Mouse (Mus musculus) midbrain, embryonic 10.5 days (tissue): ENCODE measurements at regions not wholly inside any gene's neighbourhood (a gene's known extent, or its start where the extent isn't known, plus 50 kb on each side); places are given as distances from the start of the nearest gene placed in this dataset.

Experiments
- DNase-seq: peaks from one replicate; pipeline ENCODE4 v3.0.0-alpha.2; 2017; ENCODE audit warnings: low spot score
- H3K27ac ChIP-seq: fragments of 300-500 bp; sonication (generic); replicated peaks from 2 replicates; pipeline ENCODE4 v1.5.1; 2016; ENCODE audit warnings: mild to moderate bottlenecking
- H3K27me3 ChIP-seq: fragments of 300-500 bp; sonication (generic); 2 replicates; pipeline ENCODE4 v1.6.1; 2016; ENCODE audit warnings: low read depth, mild to moderate bottlenecking; ENCODE audit not compliant: poor library complexity, severe bottlenecking
- H3K36me3 ChIP-seq: fragments of 300-500 bp; sonication (generic); 2 replicates; pipeline ENCODE4 v1.6.1; 2016; ENCODE audit warnings: mild to moderate bottlenecking, moderate library complexity
- H3K4me1 ChIP-seq: fragments of 300-500 bp; sonication (generic); 2 replicates; pipeline ENCODE4 v1.6.1; 2016
- H3K4me3 ChIP-seq: fragments of 300-500 bp; sonication (generic); 2 replicates; pipeline ENCODE4 v1.5.1; 2016; ENCODE audit warnings: mild to moderate bottlenecking, moderate library complexity
- H3K9me3 ChIP-seq: fragments of 300-500 bp; sonication (generic); replicated peaks from 2 replicates; pipeline ENCODE4 v1.6.1; 2016; ENCODE audit warnings: mild to moderate bottlenecking
- WGBS: fragments of 180-500 bp; shearing (Covaris S2); methylation state at CpG from one replicate; pipeline ENCODE4 v1.1.7; 2016; 5-methylcytosine and 5-hydroxymethylcytosine counted together

DNA sequence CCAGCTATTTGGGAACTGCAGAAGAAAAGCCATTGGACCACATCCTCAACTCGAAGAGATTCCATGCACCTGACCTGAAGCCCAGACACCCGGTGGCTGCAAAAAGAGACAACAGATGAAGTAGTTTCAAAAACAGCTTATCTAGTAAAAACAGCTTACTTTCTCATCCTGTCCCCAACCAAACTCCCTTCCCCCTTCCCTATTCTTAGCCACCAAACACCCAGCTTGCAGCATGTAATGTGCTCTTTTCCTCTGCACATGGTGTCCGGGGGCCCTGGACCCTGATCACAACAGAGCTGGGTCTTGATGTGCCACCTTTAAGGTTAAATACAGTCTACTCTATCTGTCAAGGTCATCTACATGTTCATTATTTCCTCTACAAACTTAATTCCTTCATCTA is 199.7 kb upstream of the Zc3h12c start:
- no peak overlapping the region for H3K4me3 ChIP-seq
- no peak for DNase-seq
- no peaks in the 10 kb centered on the region for H3K27me3 ChIP-seq
- WGBS: 78% methylated on average over 3 of the region's 3 CpGs
- no peak overlapping the region for H3K27ac ChIP-seq
- no peaks in the 10 kb centered on the region for H3K36me3 ChIP-seq
- no peaks in the 10 kb centered on the region for H3K9me3 ChIP-seq
- no peaks in the 10 kb centered on the region for H3K4me1 ChIP-seq

DNA sequence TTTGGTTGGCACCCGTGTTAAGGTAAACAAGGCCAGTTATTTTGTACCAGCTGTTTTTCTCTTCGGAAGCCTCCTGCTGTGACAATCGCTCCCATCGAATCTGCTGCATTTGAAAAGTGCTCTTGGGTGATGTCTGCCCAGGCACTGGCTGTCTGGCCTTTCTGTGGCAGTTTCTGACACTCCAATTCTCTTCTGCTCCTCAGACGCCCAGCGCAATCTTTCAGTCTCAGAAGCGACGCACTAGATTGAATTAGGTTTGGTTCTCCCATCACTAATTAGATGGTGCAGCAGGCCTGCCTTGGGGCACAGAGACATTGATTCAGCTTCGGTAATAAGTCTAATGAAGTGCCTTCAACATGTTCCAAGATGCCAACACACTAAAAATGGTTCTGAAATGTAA is 197.7 kb upstream of the Zc3h12c start:
- no peaks in the 10 kb centered on the region for H3K36me3 ChIP-seq
- H3K9me3 ChIP-seq: no peaks in the 10 kb centered on the region
- 65% methylated on average over 9 of the region's 9 CpGs for WGBS
- no peak overlapping the region for H3K4me3 ChIP-seq
- no peaks in the 10 kb centered on the region for H3K27me3 ChIP-seq
- H3K27ac ChIP-seq: no peak overlapping the region
- H3K4me1 ChIP-seq: no peaks in the 10 kb centered on the region
- DNase-seq: no peak

DNA sequence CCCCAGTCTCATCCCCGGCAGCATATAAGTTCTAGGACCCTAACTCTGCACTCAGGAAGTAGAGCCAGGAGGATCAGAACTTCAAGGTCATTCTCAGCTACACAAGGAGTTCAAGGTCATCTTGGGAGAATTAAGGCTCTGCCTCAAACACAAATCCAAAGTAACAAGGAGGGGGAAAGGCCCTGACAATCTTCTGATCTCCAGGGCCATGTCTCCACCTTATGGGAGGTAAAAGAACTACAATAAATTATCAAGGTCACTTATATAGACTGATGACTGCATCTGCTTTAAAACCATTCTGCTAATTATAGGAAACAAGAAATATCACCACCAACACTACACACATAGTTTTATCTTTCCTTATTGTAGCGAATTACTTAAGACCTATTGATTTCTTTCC is 193.2 kb upstream of the Zc3h12c start:
- Histone ChIP-seq H3K4me1 (no peaks in the 10 kb centered on the region), H3K27me3 (no peaks in the 10 kb centered on the region), H3K4me3 (no peak overlapping the region), H3K27ac (no peak overlapping the region), H3K36me3 (no peaks in the 10 kb centered on the region), H3K9me3 (no peaks in the 10 kb centered on the region)
- DNase-seq: no peak
- 77% methylated on average over 2 of the region's 2 CpGs for WGBS

DNA sequence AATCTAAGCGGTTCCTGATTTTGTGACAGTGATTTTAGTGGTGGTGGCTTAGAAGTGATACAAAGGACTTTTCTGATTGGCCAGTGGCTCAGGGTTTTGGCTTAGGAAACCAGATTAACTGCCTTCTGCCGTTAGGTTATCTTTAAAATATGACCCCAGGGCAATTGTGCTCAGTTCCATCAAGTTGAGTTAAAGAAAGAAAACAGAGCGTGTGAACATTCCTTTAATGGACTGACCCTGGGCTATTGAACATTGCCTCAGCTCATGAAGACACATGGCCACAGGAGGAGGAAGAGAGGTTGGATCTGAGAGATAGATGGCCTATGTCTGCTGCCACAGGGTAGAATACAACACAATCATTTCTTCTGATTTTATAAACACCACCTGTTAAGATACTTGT is 191.0 kb upstream of the Zc3h12c start:
- Histone ChIP-seq H3K27ac (no peak overlapping the region), H3K4me1 (no peaks in the 10 kb centered on the region), H3K4me3 (no peak overlapping the region), H3K27me3 (no peaks in the 10 kb centered on the region), H3K36me3 (no peaks in the 10 kb centered on the region), H3K9me3 (no peaks in the 10 kb centered on the region)
- no peak for DNase-seq
- WGBS: 78% methylated on average over 3 of the region's 3 CpGs

DNA sequence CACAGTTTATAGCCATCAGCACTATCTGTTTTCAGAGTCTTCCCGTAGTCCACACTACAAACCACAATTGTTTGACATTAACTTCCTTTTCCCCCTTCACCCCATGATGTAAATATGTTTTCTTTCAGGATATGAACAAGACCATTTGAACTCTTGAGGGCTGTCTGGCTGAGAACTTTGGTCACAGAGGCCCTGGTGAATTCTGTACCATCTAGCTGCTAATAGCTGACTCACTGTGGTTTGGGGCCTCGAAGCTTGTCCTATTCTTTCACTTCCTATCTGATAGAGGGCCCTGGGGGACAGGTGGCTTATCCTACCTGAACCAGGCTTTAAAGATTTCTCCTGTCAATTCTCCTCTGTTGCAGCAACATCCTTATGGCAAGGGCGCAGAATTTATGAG is 188.2 kb upstream of the Zc3h12c start:
- H3K4me3 ChIP-seq: no peak overlapping the region
- no peaks in the 10 kb centered on the region for H3K36me3 ChIP-seq
- no peak overlapping the region for H3K27ac ChIP-seq
- no peaks in the 10 kb centered on the region for H3K4me1 ChIP-seq
- DNase-seq: no peak
- H3K27me3 ChIP-seq: no peaks in the 10 kb centered on the region
- H3K9me3 ChIP-seq: no peaks in the 10 kb centered on the region
- 91% methylated on average over 3 of the region's 3 CpGs for WGBS

DNA sequence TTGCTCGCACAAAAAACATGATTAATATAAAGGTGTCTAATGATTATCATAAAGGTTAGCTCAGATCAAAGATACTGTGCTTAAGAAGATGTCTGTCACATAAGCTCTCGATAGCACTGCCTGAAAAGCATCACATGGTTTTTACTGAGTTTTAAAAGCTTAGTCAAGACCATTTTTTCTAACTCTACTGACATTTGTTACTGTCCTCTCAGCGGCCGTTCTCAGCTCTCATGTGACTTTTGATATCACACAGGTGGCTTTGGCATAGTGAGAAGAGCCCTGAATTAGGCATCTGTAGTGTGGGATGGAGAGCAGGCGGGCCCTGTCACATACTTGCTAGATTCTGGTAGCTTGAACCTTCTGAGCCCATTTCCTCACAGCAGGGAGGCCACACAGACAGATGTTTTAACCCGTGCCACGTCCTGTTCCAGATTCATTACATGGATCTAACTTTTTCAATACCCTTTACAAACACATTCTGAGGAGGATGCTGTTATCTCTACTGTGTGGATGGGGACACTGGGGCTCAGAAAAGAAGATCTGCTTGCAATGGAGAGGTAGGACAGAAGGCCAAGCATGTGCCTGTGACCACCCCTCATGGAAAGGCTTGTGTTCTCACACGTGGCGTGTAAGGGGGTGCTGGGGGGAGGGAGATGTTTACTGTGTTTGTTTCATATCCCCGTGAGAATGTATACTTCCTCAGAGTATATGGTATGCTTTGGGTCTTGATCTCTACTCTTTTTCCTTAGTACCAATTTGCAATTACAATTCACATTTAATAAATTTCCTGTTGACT is 187.0 kb upstream of the Zc3h12c start:
- WGBS: 81% methylated on average over 10 of the region's 10 CpGs
- H3K4me3 ChIP-seq: no peak overlapping the region

DNA sequence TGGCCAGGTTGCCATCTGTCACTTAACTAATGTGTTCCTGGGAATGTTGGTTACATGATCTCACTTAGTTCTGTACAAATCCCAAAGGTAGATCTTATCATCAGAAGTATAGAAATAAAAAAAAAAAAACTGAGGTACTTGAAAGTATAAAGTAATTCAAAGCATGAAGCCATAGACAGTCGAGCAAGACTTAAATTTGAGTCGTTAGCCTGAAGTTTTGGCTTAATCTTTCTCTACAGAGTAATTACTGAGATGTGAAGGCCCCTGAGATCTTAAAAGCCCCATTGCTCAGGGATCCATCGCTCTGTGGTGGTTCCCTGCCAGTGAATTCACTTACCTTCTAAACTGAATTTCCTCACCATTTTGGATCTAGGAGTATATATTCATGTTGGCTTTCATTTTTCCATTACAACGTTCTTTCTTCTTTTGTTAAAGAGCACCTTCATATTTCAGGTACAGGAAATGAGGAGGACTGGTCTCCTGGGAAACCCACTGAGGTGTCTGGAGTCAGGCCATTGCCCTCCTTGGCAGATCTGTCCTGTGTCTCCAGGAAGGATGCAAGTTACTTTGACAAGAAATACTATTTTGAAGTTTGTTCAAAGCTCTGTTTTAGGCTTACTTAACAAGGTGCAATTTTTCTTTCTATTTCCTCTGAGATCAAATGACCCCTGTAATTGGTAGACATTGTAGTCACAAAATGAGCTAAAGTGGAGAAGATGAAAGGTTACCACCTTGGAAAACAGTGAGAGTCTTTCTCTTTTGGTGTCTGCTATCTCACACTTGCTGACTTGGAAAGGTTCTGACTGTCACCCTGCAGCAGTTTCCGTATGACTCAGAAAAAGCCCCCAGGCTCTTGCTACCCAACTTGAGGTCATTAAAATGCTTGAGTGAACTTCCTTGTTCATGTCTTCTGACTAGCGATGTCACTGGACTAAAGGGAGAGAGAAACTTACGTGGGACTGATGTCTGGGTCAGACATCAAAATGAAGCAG is 180.5 kb upstream of the Zc3h12c start:
- no peaks in the 10 kb centered on the region for H3K9me3 ChIP-seq
- H3K27me3 ChIP-seq: no peaks in the 10 kb centered on the region
- 88% methylated on average over 7 of the region's 7 CpGs for WGBS
- H3K36me3 ChIP-seq: no peaks in the 10 kb centered on the region
- H3K4me1 ChIP-seq: no peaks in the 10 kb centered on the region
- H3K4me3 ChIP-seq: no peak overlapping the region
- DNase-seq: no peak
- H3K27ac ChIP-seq: no peak overlapping the region

More for the DNA sequence above, 187.0 kb upstream of the Zc3h12c start:
- no peak for DNase-seq
- no peaks in the 10 kb centered on the region for H3K27me3 ChIP-seq
- no peak overlapping the region for H3K27ac ChIP-seq
- H3K9me3 ChIP-seq: no peaks in the 10 kb centered on the region
- H3K4me1 ChIP-seq: no peaks in the 10 kb centered on the region
- H3K36me3 ChIP-seq: no peaks in the 10 kb centered on the region

DNA sequence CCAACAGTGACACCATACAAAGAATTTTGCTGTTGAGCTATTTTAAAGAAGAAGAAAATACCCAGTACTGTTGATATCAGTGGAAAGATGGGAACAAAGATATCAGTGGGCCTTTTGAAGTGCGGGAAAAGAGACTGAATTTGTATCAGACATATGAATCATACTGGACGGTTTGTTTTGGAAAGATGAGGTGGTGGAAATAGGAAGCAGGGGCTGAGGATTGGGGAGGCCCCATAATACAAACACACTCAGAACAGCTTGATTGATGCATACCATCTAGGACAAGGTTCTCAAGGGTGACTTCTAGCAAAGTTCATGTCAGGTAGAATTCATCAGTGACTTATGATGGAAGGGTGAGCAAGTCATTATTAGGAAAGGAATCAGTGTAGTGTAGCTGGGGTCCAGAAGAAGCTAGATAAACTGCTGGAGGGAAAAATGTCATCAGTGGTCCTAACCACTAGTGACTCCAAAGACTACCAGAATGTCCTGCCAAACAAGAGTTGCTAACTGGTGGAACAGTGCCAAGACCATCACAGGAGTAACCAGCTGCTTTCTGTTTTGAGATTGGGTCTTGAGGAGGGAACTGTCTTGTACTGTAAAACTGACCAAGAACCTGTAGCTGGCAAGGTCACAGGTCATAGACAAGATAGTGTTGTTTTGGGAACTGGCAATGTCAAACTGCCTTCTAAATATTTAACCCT is 176.0 kb upstream of the Zc3h12c start:
- H3K27me3 ChIP-seq: no peaks in the 10 kb centered on the region
- H3K9me3 ChIP-seq: no peaks in the 10 kb centered on the region
- 92% methylated on average over 2 of the region's 2 CpGs for WGBS
- no peaks in the 10 kb centered on the region for H3K4me1 ChIP-seq
- no peak for DNase-seq
- no peaks in the 10 kb centered on the region for H3K36me3 ChIP-seq
- H3K4me3 ChIP-seq: no peak overlapping the region
- H3K27ac ChIP-seq: no peak overlapping the region

DNA sequence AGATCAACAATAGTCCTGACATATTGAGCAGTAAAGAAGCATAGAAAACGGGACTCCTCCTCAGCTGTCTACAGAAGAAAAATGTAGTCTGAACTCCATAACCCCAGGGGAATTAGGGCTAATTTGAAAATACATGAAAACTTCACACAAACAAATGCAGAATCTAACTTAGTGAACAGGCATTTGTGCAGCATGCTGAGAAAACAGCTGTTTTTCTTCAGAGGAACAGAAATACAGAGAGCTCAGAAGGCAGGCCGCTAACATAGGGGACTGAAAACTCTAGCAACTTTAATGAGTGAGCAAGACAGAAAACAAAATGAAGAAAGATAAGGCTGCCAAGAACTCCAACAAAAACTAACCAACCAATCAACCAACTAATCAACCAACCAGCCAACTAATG is 172.7 kb upstream of the Zc3h12c start:
- H3K36me3 ChIP-seq: no peaks in the 10 kb centered on the region
- no peak for DNase-seq
- H3K9me3 ChIP-seq: no peaks in the 10 kb centered on the region
- H3K27ac ChIP-seq: no peak overlapping the region
- no peaks in the 10 kb centered on the region for H3K27me3 ChIP-seq
- no peak overlapping the region for H3K4me3 ChIP-seq
- WGBS: 84% methylated on average over 2 of the region's 2 CpGs
- H3K4me1 ChIP-seq: no peaks in the 10 kb centered on the region

DNA sequence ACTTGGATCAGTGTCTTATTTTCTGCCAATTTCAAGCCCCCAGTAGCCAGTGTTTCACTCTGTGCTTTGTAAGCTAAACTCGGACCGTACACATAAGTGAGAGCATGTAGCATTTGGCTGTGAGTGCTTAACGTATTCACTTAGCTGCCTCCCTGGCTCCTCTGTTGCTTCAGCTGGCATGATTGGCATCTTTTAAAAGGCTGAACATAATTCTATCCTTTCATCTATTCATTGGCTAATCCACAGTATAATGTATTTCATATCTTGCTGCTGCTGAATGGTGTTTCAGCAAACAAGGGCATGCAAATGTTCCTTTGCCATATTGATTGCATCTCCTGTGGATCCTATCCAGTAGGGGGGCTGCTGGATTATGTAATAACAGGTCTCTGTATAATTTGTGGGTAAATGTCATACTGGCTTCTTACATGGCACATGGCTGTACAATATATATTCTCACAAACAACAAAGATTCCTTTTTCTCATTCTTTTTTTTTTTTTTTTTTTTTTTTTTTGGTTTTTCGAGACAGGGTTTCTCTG is 169.5 kb upstream of the Zc3h12c start:
- H3K36me3 ChIP-seq: no peaks in the 10 kb centered on the region
- no peaks in the 10 kb centered on the region for H3K9me3 ChIP-seq
- 91% methylated on average over 3 of the region's 4 CpGs for WGBS
- DNase-seq: no peak
- no peak overlapping the region for H3K27ac ChIP-seq
- H3K27me3 ChIP-seq: no peaks in the 10 kb centered on the region
- H3K4me1 ChIP-seq: no peaks in the 10 kb centered on the region
- H3K4me3 ChIP-seq: no peak overlapping the region

DNA sequence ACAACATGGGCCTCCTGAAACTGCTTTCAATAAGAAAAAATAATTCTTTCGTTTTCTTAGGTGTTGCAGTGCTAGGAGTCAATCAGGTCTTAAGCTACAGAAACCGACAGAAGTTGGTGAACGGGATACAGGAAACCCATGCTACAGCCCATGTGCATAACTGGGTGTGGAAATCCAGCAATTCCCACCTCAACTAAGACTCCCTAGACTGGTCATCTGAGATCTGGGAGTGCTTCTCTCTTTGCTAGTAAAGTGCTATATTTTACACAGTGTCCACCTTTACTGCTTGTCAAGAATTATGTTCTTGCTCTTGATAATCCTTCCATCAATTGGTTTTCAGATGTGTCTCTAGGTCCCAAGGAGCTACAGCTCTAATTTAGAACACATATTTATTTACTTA is 166.4 kb upstream of the Zc3h12c start:
- no peak overlapping the region for H3K27ac ChIP-seq
- no peaks in the 10 kb centered on the region for H3K4me1 ChIP-seq
- 89% methylated on average over 3 of the region's 3 CpGs for WGBS
- no peak for DNase-seq
- H3K4me3 ChIP-seq: no peak overlapping the region
- no peaks in the 10 kb centered on the region for H3K36me3 ChIP-seq
- H3K9me3 ChIP-seq: no peaks in the 10 kb centered on the region
- no peaks in the 10 kb centered on the region for H3K27me3 ChIP-seq

DNA sequence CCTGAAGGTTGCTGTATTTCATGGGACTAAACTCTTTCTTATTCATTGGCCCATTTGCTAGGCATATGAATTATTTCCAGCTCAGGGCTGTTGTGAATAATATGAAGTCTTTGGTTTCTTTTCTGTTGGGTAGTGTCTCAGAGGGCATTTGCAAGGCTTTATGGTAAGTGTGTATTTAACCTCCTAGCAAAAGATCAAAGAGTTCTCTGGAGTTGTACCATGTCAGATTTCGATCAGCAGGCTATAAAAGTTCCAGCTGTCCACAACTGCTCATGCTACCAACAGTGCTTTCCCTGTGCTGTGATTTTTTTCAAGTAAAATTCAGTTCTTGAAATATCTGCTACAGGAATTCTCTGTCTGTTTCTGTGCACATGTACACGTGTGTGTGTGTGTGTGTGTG is 165.5 kb upstream of the Zc3h12c start:
- 74% methylated on average over 2 of the region's 2 CpGs for WGBS
- Histone ChIP-seq H3K4me3 (no peak overlapping the region), H3K9me3 (no peaks in the 10 kb centered on the region), H3K27ac (no peak overlapping the region), H3K36me3 (no peaks in the 10 kb centered on the region), H3K27me3 (no peaks in the 10 kb centered on the region), H3K4me1 (no peaks in the 10 kb centered on the region)
- no peak for DNase-seq
